Mouse (Mus musculus) lung, postnatal 0 days (tissue): ENCODE results near the gene Lhb. TPM values are rescaled to one million over a fixed set of nuclear protein-coding genes. Genes with fewer than 3 reads are reported as not detected.

Experiments
- ATAC-seq: fragments of 200-750 bp; cut with Nextera tagmentation; 2 replicates; pipeline ENCODE4 v1.8.0; 2017; ENCODE audit warnings: moderate library complexity
- DNase-seq: peaks from one replicate; pipeline ENCODE4 v3.0.0-alpha.2; 2016; ENCODE audit warnings: low spot score
- H3K27ac ChIP-seq: fragments of 300-500 bp; sonication (generic); 2 replicates; pipeline ENCODE4 v1.5.1; 2014; ENCODE audit warnings: antibody characterized with exemption, mild to moderate bottlenecking, low read length, mixed read lengths
- H3K27me3 ChIP-seq: fragments of 300-500 bp; sonication (generic); replicated peaks from 2 replicates; pipeline ENCODE4 v1.6.1; 2014; ENCODE audit warnings: low read length, mixed read lengths; ENCODE audit not compliant: insufficient read depth
- H3K36me3 ChIP-seq: fragments of 300-500 bp; sonication (generic); 2 replicates; pipeline ENCODE4 v1.6.1; 2014; ENCODE audit warnings: low read length, mixed read lengths; ENCODE audit not compliant: insufficient read depth
- H3K4me1 ChIP-seq: fragments of 300-500 bp; sonication (generic); 2 replicates; pipeline ENCODE4 v1.6.1; 2014; ENCODE audit warnings: antibody characterized with exemption, low read depth, low read length, mixed read lengths; ENCODE audit not compliant: insufficient read depth
- H3K4me2 ChIP-seq: fragments of 300-500 bp; sonication (generic); replicated peaks from 2 replicates; pipeline ENCODE4 v1.6.1; 2014; ENCODE audit warnings: low read depth, mild to moderate bottlenecking, low read length, moderate library complexity, mixed read lengths
- H3K4me3 ChIP-seq: fragments of 300-500 bp; sonication (generic); 2 replicates; pipeline ENCODE4 v1.5.1; 2014; ENCODE audit warnings: low read depth, low read length
- H3K9ac ChIP-seq: fragments of 300-500 bp; sonication (generic); replicated peaks from 2 replicates; pipeline ENCODE4 v1.6.1; 2014; ENCODE audit warnings: low read depth, mild to moderate bottlenecking
- H3K9me3 ChIP-seq: fragments of 300-500 bp; sonication (generic); 2 replicates; pipeline ENCODE4 v1.6.1; 2016; ENCODE audit warnings: low read length, mixed read lengths
- CTCF ChIP-seq: IDR thresholded peaks from 2 replicates; pipeline ENCODE4 v1.5.1; 2016; ENCODE audit warnings: antibody characterized with exemption, mild to moderate bottlenecking
- EP300 ChIP-seq: IDR thresholded peaks from 2 replicates; pipeline ENCODE4 v1.6.1; 2016; ENCODE audit warnings: antibody characterized with exemption, mild to moderate bottlenecking, control low read depth
- WGBS: fragments of 180-500 bp; shearing (Covaris S2); extraction: QIAGEN DNeasy Blood & Tissue Kit; methylation state at CpG from one replicate; pipeline ENCODE4 v1.1.7; 2014; 5-methylcytosine and 5-hydroxymethylcytosine counted together
- polyA plus RNA-seq: library from polyadenylated mRNA; unstranded; fragments of >200 nt; fragmentation: Nextera tagmentation; extraction: Ambion mirVana; gene quantifications from 2 replicates; pipeline ENCODE4 v1.2.1, GENCODE M21; 2015

Gene Lhb
- polyA plus RNA-seq, 1 experiment from 2014 or later: 4.7 TPM

DNA sequence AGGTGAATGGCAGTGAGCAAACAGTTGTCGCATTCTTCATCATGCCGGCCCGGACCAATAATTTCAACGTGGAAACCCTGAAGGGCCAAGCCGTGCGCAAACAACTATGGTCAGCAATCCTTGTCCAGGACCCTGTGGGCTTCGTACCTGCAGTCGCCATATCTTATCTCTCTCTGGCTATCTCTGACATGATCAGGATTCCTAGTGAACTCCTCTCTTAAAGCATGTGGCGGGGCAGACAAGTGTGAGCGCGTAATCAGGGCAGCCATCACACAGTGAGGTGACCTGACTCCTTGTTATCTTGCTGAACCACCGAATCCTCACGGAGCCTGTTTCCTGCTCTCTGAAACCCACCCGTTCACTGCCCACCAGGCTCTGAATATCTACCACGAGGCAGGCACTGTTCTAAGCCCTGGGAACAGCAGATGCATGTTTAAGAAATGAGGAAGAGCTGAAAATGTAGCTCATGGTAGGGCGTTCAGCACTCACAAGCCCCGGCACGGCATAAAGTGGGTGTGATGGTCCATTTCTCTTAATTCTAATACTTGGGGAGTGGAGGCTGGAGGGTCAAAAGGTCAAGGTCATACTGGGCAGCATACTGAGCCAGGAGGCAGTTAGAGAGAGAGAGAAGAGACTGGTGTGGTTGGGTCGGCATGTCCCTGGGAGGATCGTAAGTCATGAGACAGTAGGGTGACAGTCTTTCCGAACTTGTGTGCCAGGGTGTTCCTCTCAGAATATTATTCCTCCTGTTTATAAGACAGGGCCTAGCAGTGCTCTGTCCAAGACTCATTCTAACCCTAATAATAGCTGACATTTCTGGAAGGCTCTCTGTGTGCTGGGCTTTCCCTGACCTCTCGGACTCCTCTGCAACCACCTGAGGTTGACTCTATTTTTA, 23.2 kb downstream of the Lhb start:
- DNase-seq: no peak
- no peak overlapping the region for H3K9ac ChIP-seq
- H3K4me2 ChIP-seq: no peak overlapping the region
- no peak overlapping the region for H3K27ac ChIP-seq
- H3K9me3 ChIP-seq: no peaks in the 10 kb centered on the region
- ATAC-seq: no peak
- peaks cover 18% of the 10 kb centered on the region; the same call in 1 of the 2 replicates for H3K36me3 ChIP-seq
- no peak for TF ChIP-seq EP300
- no peak for TF ChIP-seq CTCF
- 68% methylated on average over 22 of the region's 22 CpGs for WGBS
- H3K4me3 ChIP-seq: no peak overlapping the region
- no peaks in the 10 kb centered on the region for H3K4me1 ChIP-seq
- H3K27me3 ChIP-seq: no peaks in the 10 kb centered on the region

GRCm38 (mm10) chr7:45446589-45446988, 26.0 kb downstream of the Lhb start:
- no peak for TF ChIP-seq CTCF
- TF ChIP-seq EP300: no peak
- peaks cover 25% of the 10 kb centered on the region; the same call in 1 of the 2 replicates for H3K36me3 ChIP-seq
- H3K9ac ChIP-seq: no peak overlapping the region
- H3K4me3 ChIP-seq: no peak overlapping the region
- no peaks in the 10 kb centered on the region for H3K9me3 ChIP-seq
- H3K27ac ChIP-seq: no peak overlapping the region
- no peaks in the 10 kb centered on the region for H3K27me3 ChIP-seq
- no peak for DNase-seq
- H3K4me1 ChIP-seq: no peaks in the 10 kb centered on the region
- ATAC-seq: no peak
- H3K4me2 ChIP-seq: no peak overlapping the region

- no peak overlapping the region for H3K4me3 ChIP-seq
- 40% methylated on average over 11 of the region's 11 CpGs for WGBS
- no peak overlapping the region for H3K27ac ChIP-seq
- no peaks in the 10 kb centered on the region for H3K4me1 ChIP-seq
- DNase-seq: peak; percentile 74
- no peak overlapping the region for H3K9ac ChIP-seq
- H3K4me2 ChIP-seq: no peak overlapping the region
- TF ChIP-seq CTCF (peak; percentile 68), EP300 (no peak)
- H3K27me3 ChIP-seq: no peaks in the 10 kb centered on the region
- peaks cover 28% of the 10 kb centered on the region; the same call in 1 of the 2 replicates for H3K36me3 ChIP-seq
- no peaks in the 10 kb centered on the region for H3K9me3 ChIP-seq
- ATAC-seq: peak; percentile 57
Observed at GRCm38 (mm10) chr7:45447325-45447990, 26.8 kb downstream of the Lhb start.

DNA sequence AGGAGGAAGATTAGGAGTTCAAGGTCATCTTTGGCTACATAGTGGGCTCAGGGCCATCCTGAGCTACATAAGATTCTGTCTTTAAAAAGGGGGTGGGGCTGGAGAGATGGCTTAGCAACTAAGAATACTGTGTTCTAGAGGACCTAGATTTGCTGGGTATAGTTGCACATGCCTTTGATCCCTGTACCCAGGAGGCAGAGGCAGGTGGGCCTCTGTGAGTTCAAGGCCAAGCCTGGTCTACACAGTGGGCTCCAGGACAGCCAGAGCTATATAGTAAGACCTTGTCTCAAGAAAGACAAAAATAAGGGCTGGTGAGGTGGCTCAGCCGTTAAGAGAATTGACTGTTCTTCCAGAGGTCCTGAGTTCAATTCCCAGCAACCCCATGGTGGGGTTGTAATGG, 29.4 kb downstream of the Lhb start:
- Histone ChIP-seq H3K9ac (no peak overlapping the region), H3K36me3 (peaks cover 28% of the 10 kb centered on the region; the same call in 1 of the 2 replicates), H3K9me3 (no peaks in the 10 kb centered on the region), H3K4me1 (no peaks in the 10 kb centered on the region), H3K27me3 (no peaks in the 10 kb centered on the region), H3K27ac (no peak overlapping the region), H3K4me3 (no peak overlapping the region), H3K4me2 (no peak overlapping the region)
- WGBS: 86% methylated on average over 1 of the region's 1 CpGs
- DNase-seq (no peak), ATAC-seq (no peak)
- TF ChIP-seq EP300 (no peak), CTCF (no peak)

DNA sequence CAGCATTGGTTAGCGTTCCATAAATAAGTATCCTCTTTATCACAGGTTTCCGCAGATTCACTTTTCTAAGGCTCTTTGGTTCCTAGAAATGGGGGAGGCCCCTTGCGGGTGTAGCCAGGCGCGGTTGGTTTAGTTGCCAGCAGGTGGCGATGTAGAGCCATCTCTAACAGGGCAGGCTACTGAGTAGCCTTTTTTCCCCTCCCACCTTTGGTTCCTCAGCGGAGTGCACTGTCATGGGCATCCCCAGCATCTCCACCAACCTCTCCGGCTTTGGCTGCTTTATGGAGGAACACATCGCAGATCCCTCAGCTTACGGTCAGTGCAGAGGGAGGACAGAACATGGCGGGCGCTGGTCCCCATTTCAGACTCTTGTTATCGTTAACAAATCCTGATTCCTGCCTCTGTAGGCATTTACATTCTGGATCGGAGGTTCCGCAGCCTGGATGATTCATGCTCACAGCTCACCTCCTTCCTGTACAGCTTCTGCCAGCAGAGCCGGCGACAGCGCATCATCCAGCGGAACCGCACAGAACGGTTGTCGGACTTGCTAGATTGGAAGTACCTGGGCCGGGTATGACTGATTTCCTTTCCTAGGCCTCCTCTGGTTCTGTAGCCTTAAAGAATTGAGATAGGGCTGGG, 30.8 kb downstream of the Lhb start:
- Histone ChIP-seq H3K4me3 (no peak overlapping the region), H3K27ac (no peak overlapping the region), H3K9me3 (no peaks in the 10 kb centered on the region), H3K4me1 (no peaks in the 10 kb centered on the region), H3K27me3 (no peaks in the 10 kb centered on the region), H3K4me2 (no peak overlapping the region), H3K9ac (no peak overlapping the region), H3K36me3 (peaks cover 31% of the 10 kb centered on the region; the same call in 1 of the 2 replicates)
- DNase-seq: peak; percentile 90
- 57% methylated on average over 23 of the region's 23 CpGs for WGBS
- peak; percentile 78 for ATAC-seq
- TF ChIP-seq EP300: no peak
- TF ChIP-seq CTCF: peak; percentile 86

GRCm38 (mm10) chr7:45454971-45455370, 34.4 kb downstream of the Lhb start:
- WGBS: 87% methylated on average over 15 of the region's 15 CpGs
- H3K4me3 ChIP-seq: no peak overlapping the region
- no peaks in the 10 kb centered on the region for H3K9me3 ChIP-seq
- DNase-seq (no peak), ATAC-seq (no peak)
- H3K27me3 ChIP-seq: no peaks in the 10 kb centered on the region
- H3K36me3 ChIP-seq: peaks cover 20% of the 10 kb centered on the region; the same call in 1 of the 2 replicates
- no peak overlapping the region for H3K9ac ChIP-seq
- no peak overlapping the region for H3K27ac ChIP-seq
- TF ChIP-seq CTCF: no peak
- no peak for TF ChIP-seq EP300
- H3K4me1 ChIP-seq: peaks cover 14% of the 10 kb centered on the region; the same call in 1 of the 2 replicates
- no peak overlapping the region for H3K4me2 ChIP-seq
